Mouse (Mus musculus): ENCODE measurements around the gene Nub1.

DNA sequence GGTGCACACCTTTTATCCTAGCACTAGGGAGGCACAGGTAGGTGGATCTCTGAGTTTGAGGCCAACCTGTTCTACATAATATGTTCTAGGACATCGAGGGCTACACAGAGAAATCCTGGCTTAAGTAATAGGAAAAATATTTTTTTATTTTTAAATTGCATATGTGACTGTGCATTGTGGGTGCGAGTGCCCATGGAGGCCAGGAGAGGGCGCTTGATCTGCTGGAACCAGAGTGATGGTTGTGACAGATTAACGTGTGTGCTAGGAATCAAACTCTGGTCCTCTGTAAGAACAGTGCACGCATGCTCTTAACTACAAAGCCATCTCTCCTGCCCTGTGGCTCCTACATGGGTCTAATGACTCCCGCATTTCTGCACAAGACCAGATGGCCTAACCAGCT lies 26.3 kb downstream of the Nub1 start:
- TF ChIP-seq CTCF (IDR thresholded peaks at IDR 0.05) (no peak; the same call in 1 of the 2 replicates), EP300 (IDR thresholded peaks at IDR 0.05) (no peak)
